Mouse (Mus musculus) kidney, adult 2 months (tissue): ENCODE results near the gene Rprd2.

Source experiments
- CTCF ChIP-seq: fragments of 200-500 bp; conservative IDR thresholded peaks from 2 replicates; pipeline ENCODE4 v1.5.1; 2011; ENCODE audit warnings: low read depth, mild to moderate bottlenecking, control low read depth, low read length, moderate library complexity, mixed read lengths; ENCODE audit not compliant: insufficient read depth, insufficient read length
- POLR2A ChIP-seq: fragments of 200-500 bp; IDR thresholded peaks from one replicate; pipeline ENCODE4 v1.6.1; 2011; ENCODE audit warnings: low read depth, low read length, control low read depth

GRCm38 (mm10) chr3:95808384-95808783 is 10.3 kb downstream of the Rprd2 start:
- TF ChIP-seq CTCF (no peak), POLR2A (no peak)
